Mouse (Mus musculus) heart, adult 2 months (tissue): ENCODE measurements at regions not wholly inside any gene's neighbourhood (a gene's known extent, or its start where the extent isn't known, plus 50 kb on each side); places are given as distances from the start of the nearest gene placed in this dataset.

Experiments used
- CTCF ChIP-seq: fragments of 200-600 bp; IDR thresholded peaks from 2 replicates; pipeline ENCODE4 v1.8.1; 2022; ENCODE audit warnings: antibody characterized with exemption, mild to moderate bottlenecking, moderate library complexity
- EP300 ChIP-seq: fragments of 200-500 bp; IDR thresholded peaks from 2 replicates; pipeline ENCODE4 v1.6.1; 2011; ENCODE audit warnings: low read depth, low read length, control low read depth; ENCODE audit not compliant: insufficient read depth
- POLR2A ChIP-seq: fragments of 200-500 bp; IDR thresholded peaks from 2 replicates; pipeline ENCODE4 v1.6.1; 2011; ENCODE audit warnings: mild to moderate bottlenecking, low read depth, low read length, control low read depth; ENCODE audit not compliant: insufficient read depth

- TF ChIP-seq CTCF (no peak), POLR2A (no peak), EP300 (no peak)
These were observed 648.2 kb upstream of the 3110018I06Rik start for GRCm38 (mm10) chr12:106840150-106840651.
